Mouse (Mus musculus) embryonic facial prominence, embryonic 11.5 days (tissue): ENCODE results near the gene Maff. TPM values are rescaled to one million over a fixed set of nuclear protein-coding genes. Genes with fewer than 3 reads are reported as not detected.

ENCODE experiments used
- ATAC-seq: fragments of 200-750 bp; cut with Nextera tagmentation; replicated peaks from 2 replicates; pipeline ENCODE4 v1.8.0; 2017; ENCODE audit warnings: low read depth; ENCODE audit not compliant: insufficient number of reproducible peaks, low FRiP score, low TSS enrichment
- DNase-seq: peaks from one replicate; pipeline ENCODE4 v3.0.0-alpha.2; 2015; ENCODE audit warnings: low spot score
- H3K27ac ChIP-seq: fragments of 300-500 bp; sonication (generic); replicated peaks from 2 replicates; pipeline ENCODE4 v1.5.1; 2014; ENCODE audit warnings: mild to moderate bottlenecking, low read depth, low read length, control low read depth
- H3K27me3 ChIP-seq: fragments of 300-500 bp; sonication (generic); 2 replicates; pipeline ENCODE4 v1.6.1; 2014; ENCODE audit warnings: mild to moderate bottlenecking, low read length, moderate library complexity, mixed read lengths; ENCODE audit not compliant: control insufficient read depth, insufficient read depth
- H3K36me3 ChIP-seq: fragments of 300-500 bp; sonication (generic); replicated peaks from 2 replicates; pipeline ENCODE4 v1.6.1; 2014; ENCODE audit warnings: low read depth, mild to moderate bottlenecking, low read length, moderate library complexity, mixed read lengths; ENCODE audit not compliant: control insufficient read depth, insufficient read depth
- H3K4me1 ChIP-seq: fragments of 300-500 bp; sonication (generic); 2 replicates; pipeline ENCODE4 v1.6.1; 2014; ENCODE audit warnings: low read length, mixed read lengths; ENCODE audit not compliant: control insufficient read depth, insufficient read depth
- H3K4me2 ChIP-seq: fragments of 300-500 bp; sonication (generic); 2 replicates; pipeline ENCODE4 v1.6.1; 2014; ENCODE audit warnings: low read depth, mild to moderate bottlenecking, control low read depth, low read length, moderate library complexity
- H3K4me3 ChIP-seq: fragments of 300-500 bp; sonication (generic); 2 replicates; pipeline ENCODE4 v1.5.1; 2014; ENCODE audit warnings: low read depth, low read length, control low read depth
- H3K9ac ChIP-seq: fragments of 300-500 bp; sonication (generic); replicated peaks from 2 replicates; pipeline ENCODE4 v1.6.1; 2014; ENCODE audit warnings: mild to moderate bottlenecking, control low read depth, low read length
- H3K9me3 ChIP-seq: fragments of 300-500 bp; sonication (generic); replicated peaks from 2 replicates; pipeline ENCODE4 v1.6.1; 2016; ENCODE audit warnings: mild to moderate bottlenecking, low read length, inconsistent platforms, mixed read lengths; ENCODE audit not compliant: control insufficient read depth
- WGBS: fragments of 180-500 bp; shearing (Covaris S2); extraction: QIAGEN DNeasy Blood & Tissue Kit; methylation state at CpG from one replicate; pipeline ENCODE4 v1.1.7; 2014; 5-methylcytosine and 5-hydroxymethylcytosine counted together
- polyA plus RNA-seq: library from polyadenylated mRNA; unstranded; fragments of >200 nt; fragmentation: Nextera tagmentation; extraction: Ambion mirVana; gene quantifications from 2 replicates; pipeline ENCODE4 v1.2.1, GENCODE M21; 2014

The Maff gene
- polyA plus RNA-seq, 1 experiment from 2014 or later = 2.2 TPM

- Histone ChIP-seq H3K9me3 (no peaks in the 10 kb centered on the region), H3K27me3 (no peaks in the 10 kb centered on the region), H3K27ac (peak overlapping the region; percentile 22), H3K4me1 (no peaks in the 10 kb centered on the region), H3K4me2 (peak overlapping the region; percentile 59), H3K36me3 (no peaks in the 10 kb centered on the region), H3K9ac (peak overlapping the region; percentile 68), H3K4me3 (peak overlapping the region; percentile 47)
- ATAC-seq (peak; percentile 5; the same call in 1 of the 2 replicates), DNase-seq (peak; percentile 45)
- 15% methylated on average over 20 of the region's 20 CpGs for WGBS
These were observed 19.2 kb upstream of the Maff start for GRCm38 (mm10) chr15:79326971-79327961.

GRCm38 (mm10) chr15:79328058-79328938 lies 18.1 kb upstream of the Maff start, which contains the start of gene Pla2g6:
Gene Pla2g6 (minus strand): TSS chr15:79328390.
- peak within 1 kb of the TSS; percentile 59 for H3K4me2 ChIP-seq
- ATAC-seq (peak; percentile 94), DNase-seq (peak; percentile 99)
- no peaks in the 10 kb centered on the region for H3K27me3 ChIP-seq
- peak within 1 kb of the TSS; percentile 68 for H3K9ac ChIP-seq
- H3K9me3 ChIP-seq = no peaks in the 10 kb centered on the region
- no peaks in the 10 kb centered on the region for H3K36me3 ChIP-seq
- H3K27ac ChIP-seq = peak within 1 kb of the TSS; percentile 22
- 5% methylated on average over 42 of the region's 46 CpGs for WGBS
- no peaks in the 10 kb centered on the region for H3K4me1 ChIP-seq
- peak within 1 kb of the TSS; percentile 47 for H3K4me3 ChIP-seq

DNA sequence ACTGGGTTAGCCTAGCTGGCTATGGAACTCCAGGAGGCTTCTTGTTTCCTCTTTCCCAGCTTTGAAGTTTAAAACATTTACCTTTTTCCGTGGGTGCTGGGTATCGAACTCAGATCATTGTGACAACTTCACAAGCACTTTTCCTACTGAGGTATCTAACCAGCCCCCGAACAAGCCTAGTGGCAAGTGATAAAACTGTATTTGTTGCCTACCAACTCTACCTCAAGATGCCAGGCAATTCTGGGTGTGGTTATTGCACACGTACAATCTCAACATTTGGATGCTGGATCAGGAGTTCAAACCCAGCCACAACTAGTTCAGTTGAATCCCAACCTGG lies 17.5 kb upstream of the Maff start:
- Histone ChIP-seq H3K27me3 (no peaks in the 10 kb centered on the region), H3K36me3 (no peaks in the 10 kb centered on the region), H3K4me3 (no peak overlapping the region), H3K9me3 (no peaks in the 10 kb centered on the region), H3K4me2 (no peak overlapping the region), H3K27ac (no peak overlapping the region), H3K4me1 (no peaks in the 10 kb centered on the region), H3K9ac (no peak overlapping the region)
- WGBS = 90% methylated on average over 4 of the region's 4 CpGs
- ATAC-seq (no peak), DNase-seq (peak; percentile 19)

DNA sequence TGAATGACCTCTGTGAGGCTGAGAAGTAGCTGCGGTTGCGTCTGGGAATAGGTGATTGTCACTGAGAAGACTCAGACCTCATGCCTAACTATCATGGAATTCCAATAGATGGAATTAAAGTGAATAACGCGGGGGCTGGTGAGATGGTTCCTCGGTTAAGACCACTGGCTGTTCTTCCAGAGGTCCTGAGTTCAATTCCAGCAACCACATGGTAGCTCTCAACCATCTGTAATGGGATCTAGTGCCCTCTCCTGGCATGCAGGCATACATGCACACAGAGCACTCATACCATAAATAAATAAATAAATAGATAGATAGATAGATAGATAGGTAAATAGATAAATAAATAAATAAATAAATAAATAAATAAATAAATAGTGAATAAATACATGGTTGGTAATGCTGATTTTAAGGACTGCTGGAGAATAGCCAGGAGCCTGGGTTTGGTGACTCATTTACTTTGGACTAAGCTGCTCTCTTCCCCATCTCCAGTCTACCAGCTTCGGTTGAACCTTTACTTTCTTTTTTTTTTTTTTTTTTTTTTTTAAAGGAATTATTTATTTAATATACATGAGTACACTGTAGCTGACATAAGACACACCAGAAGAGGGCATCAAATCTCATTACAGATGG lies 17.0 kb upstream of the Maff start:
- no peak overlapping the region for H3K4me3 ChIP-seq
- H3K27ac ChIP-seq = no peak overlapping the region
- H3K9me3 ChIP-seq = no peaks in the 10 kb centered on the region
- no peaks in the 10 kb centered on the region for H3K36me3 ChIP-seq
- H3K4me1 ChIP-seq = no peaks in the 10 kb centered on the region
- DNase-seq (no peak), ATAC-seq (no peak)
- no peaks in the 10 kb centered on the region for H3K27me3 ChIP-seq
- H3K4me2 ChIP-seq = no peak overlapping the region
- whole genome bisulfite sequencing = 93% methylated on average over 6 of the region's 6 CpGs
- H3K9ac ChIP-seq = no peak overlapping the region

DNA sequence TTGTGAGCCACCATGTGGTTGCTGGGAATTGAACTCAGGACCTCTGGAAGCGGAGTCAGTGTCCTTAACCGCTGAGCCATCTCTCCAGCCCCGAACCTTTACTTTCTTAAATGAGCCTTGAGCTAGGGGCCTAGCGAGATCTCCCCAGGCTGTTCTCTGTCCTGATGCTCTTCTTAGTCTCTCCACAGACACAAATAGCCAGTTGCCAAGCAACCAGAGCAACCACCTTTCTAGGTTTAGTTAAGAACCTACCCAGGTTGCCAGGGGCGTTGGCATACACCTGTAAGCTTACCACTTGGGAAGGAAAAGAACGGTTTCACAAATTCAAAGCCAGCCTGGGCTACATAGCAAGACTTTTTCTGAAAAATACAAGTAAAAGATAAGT lies 16.4 kb upstream of the Maff start:
- no peak overlapping the region for H3K9ac ChIP-seq
- DNase-seq = no peak
- no peak for ATAC-seq
- H3K4me1 ChIP-seq = no peaks in the 10 kb centered on the region
- H3K27ac ChIP-seq = no peak overlapping the region
- WGBS = 88% methylated on average over 6 of the region's 6 CpGs
- H3K27me3 ChIP-seq = no peaks in the 10 kb centered on the region
- no peaks in the 10 kb centered on the region for H3K9me3 ChIP-seq
- no peaks in the 10 kb centered on the region for H3K36me3 ChIP-seq
- H3K4me3 ChIP-seq = no peak overlapping the region
- H3K4me2 ChIP-seq = no peak overlapping the region

DNA sequence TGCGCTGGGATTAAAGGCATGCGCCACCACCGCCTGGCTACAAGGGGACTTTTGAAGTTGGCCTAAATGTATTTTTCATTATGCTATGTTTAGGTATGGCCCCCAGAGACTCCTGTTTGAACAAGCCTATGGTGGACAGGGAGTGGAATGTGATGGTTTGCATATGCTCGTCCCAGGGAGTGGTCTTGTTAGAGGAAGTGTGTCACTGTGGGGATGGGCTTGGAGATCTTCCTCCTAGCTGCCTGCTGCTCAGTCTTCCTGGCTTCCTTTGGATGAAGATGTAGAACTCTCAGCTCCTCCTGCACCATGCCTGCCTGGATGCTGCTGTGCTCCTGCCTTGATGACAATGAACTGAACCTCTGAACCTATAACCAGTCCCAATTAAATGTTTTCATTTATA lies 15.9 kb upstream of the Maff start:
- WGBS = 55% methylated on average over 4 of the region's 4 CpGs

DNA sequence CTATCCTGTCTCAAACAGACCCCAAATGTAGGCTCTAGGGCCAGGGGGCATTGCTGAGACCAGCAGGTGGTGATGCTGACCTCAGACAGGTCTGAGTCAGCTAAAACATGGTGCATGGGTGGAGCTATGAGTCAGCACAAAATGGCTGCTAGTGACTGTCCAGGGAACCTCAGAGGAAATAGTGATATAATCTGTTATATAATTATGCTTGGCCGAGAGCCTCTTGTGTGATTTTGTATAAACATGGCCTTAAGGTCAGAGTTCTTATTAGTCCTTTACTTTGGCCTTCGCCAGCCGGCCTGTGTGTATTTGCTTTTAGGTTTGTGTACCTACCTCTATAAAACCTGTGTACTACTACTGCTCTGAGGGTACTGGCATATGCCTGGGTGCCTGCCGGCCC lies 13.0 kb upstream of the Maff start:
- 65% methylated on average over 4 of the region's 4 CpGs for WGBS
- DNase-seq (no peak), ATAC-seq (no peak)
- no peaks in the 10 kb centered on the region for H3K9me3 ChIP-seq
- H3K27ac ChIP-seq = no peak overlapping the region
- H3K4me3 ChIP-seq = no peak overlapping the region
- no peak overlapping the region for H3K9ac ChIP-seq
- H3K27me3 ChIP-seq = no peaks in the 10 kb centered on the region
- no peak overlapping the region for H3K4me2 ChIP-seq
- H3K36me3 ChIP-seq = no peaks in the 10 kb centered on the region
- no peaks in the 10 kb centered on the region for H3K4me1 ChIP-seq

More for the DNA sequence above, 15.9 kb upstream of the Maff start:
- DNase-seq (peak; percentile 9), ATAC-seq (no peak)
- no peak overlapping the region for H3K4me3 ChIP-seq
- H3K27ac ChIP-seq = no peak overlapping the region
- no peaks in the 10 kb centered on the region for H3K4me1 ChIP-seq
- H3K27me3 ChIP-seq = no peaks in the 10 kb centered on the region
- no peaks in the 10 kb centered on the region for H3K36me3 ChIP-seq
- H3K9ac ChIP-seq = no peak overlapping the region
- no peaks in the 10 kb centered on the region for H3K9me3 ChIP-seq
- no peak overlapping the region for H3K4me2 ChIP-seq
